Mouse (Mus musculus): ENCODE measurements around the gene Sorbs1. TPM values are rescaled to one million over a fixed set of nuclear protein-coding genes. Genes with fewer than 3 reads are reported as not detected.

Gene Sorbs1
- polyA plus RNA-seq, 1 experiment: 38.8 TPM

DNA sequence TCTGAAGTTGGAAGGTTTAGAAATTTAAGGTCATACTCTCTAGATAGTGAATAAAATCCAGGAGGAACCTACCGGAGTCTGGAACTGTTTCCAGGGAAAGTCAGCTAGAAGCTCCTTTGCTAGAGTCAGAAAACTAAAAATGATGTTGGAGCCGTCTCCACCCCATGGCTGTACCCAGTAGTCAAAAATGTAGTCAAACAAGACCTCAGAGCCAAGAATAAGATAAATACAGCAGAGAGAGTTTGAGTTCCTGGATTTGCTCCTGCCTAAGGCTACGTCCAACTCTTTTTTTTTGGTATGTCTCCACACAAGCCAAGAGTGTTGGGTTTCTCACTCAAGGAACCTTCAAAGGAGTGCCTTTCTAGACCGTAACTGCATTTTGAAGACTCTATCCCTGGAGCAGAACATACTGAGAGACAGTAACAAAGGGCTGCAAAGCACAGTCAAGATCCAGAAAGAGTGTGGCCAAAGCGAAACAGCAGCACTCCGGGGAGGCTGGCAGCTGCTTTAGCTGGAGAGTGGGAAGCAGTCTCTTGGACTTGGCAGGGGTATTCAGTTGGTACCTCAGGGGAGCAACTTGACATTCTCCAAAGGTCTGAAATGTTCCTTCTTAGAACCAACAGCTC, 223.4 kb downstream of the Sorbs1 start:
- Histone ChIP-seq H3K36me3 (ENCODE audit: control insufficient read depth, insufficient read depth) (no peaks in the 10 kb centered on the region), H3K4me3 (no peak overlapping the region), H3K27me3 (ENCODE audit: control insufficient read depth, insufficient read depth, insufficient read length) (no peaks in the 10 kb centered on the region), H3K79me2 (ENCODE audit: control insufficient read depth, insufficient read depth) (no peaks in the 10 kb centered on the region), H3K4me2 (ENCODE audit: low read depth) (no peak overlapping the region), H3ac (ENCODE audit: control insufficient read depth, insufficient read length) (no peak overlapping the region)
- TF ChIP-seq REST (IDR thresholded peaks at IDR 0.05; ENCODE audit: insufficient read depth, insufficient read length) (no peak), MYOD1 (IDR thresholded peaks at IDR 0.05; ENCODE audit: control insufficient read depth in 1 of 3, insufficient read length in 2 of 3, low read depth in 2 of 3) (no peak), E2F4 (IDR thresholded peaks at IDR 0.05; ENCODE audit: insufficient read depth) (no peak), MYOG (IDR thresholded peaks at IDR 0.05; ENCODE audit: control insufficient read depth in 1 of 3, insufficient read depth in 1 of 3, insufficient read length in 2 of 3, low read depth in 2 of 3) (no peak), POLR2A (IDR thresholded peaks at IDR 0.05; ENCODE audit: insufficient read length, low read depth) (no peak), POLR2AphosphoS2 (IDR thresholded peaks at IDR 0.05; ENCODE audit: insufficient read length, low read depth) (no peak), SRF (IDR thresholded peaks at IDR 0.05; ENCODE audit: control insufficient read depth, insufficient read length, low read depth) (no peak), TCF12 (IDR thresholded peaks at IDR 0.05; ENCODE audit: insufficient read depth, poor library complexity, severe bottlenecking) (no peak), CEBPB (IDR thresholded peaks at IDR 0.05; ENCODE audit: insufficient read depth, poor library complexity, severe bottlenecking) (no peak)

DNA sequence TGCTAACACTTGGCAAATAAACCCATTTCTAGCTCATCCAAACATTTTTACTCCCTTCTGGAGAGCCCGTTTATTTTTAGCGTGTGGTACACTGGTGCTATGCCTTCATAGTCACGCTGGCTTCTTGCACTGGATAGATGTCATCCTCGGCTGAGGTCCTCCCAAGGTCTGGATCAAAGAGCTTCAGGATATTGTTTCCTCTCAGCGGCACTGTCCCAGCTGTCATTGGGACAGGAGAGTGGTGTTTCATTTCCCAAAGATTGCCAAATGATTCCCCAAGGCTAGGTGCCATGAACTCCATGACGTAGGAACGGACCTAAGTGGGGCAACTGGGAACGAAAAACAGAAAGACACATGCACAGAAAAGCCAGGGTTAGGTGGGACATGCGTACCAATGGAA, 225.2 kb downstream of the Sorbs1 start:
- Histone ChIP-seq H3K27me3 (ENCODE audit: control insufficient read depth, insufficient read depth, insufficient read length) (no peaks in the 10 kb centered on the region), H3K36me3 (ENCODE audit: control insufficient read depth, insufficient read depth) (no peaks in the 10 kb centered on the region), H3ac (ENCODE audit: control insufficient read depth, insufficient read length) (no peak overlapping the region), H3K4me3 (no peak overlapping the region), H3K4me2 (ENCODE audit: low read depth) (no peak overlapping the region), H3K79me2 (ENCODE audit: control insufficient read depth, insufficient read depth) (no peaks in the 10 kb centered on the region)
- no peak for TF ChIP-seq POLR2AphosphoS2 (IDR thresholded peaks at IDR 0.05; ENCODE audit: insufficient read length, low read depth)
- TF ChIP-seq POLR2A (IDR thresholded peaks at IDR 0.05; ENCODE audit: insufficient read length, low read depth): no peak

- no peaks in the 10 kb centered on the region for H3K79me2 ChIP-seq (ENCODE audit: control insufficient read depth, insufficient read depth)
- TF ChIP-seq MYOD1 (IDR thresholded peaks at IDR 0.05; ENCODE audit: control insufficient read depth in 1 of 3, insufficient read length in 2 of 3, low read depth in 2 of 3): no peak
- no peak for TF ChIP-seq SRF (IDR thresholded peaks at IDR 0.05; ENCODE audit: control insufficient read depth, insufficient read length, low read depth)
- TF ChIP-seq TCF3 (IDR thresholded peaks at IDR 0.05; ENCODE audit: insufficient read length, low read depth): no peak
- no peak for TF ChIP-seq MAX (IDR thresholded peaks at IDR 0.05; ENCODE audit: low read depth)
- no peak for TF ChIP-seq REST (IDR thresholded peaks at IDR 0.05; ENCODE audit: insufficient read depth, insufficient read length)
- TF ChIP-seq USF1 (IDR thresholded peaks at IDR 0.05; ENCODE audit: low read depth): no peak
- TF ChIP-seq CEBPB (IDR thresholded peaks at IDR 0.05; ENCODE audit: insufficient read depth, poor library complexity, severe bottlenecking): no peak
- TF ChIP-seq MYOG (IDR thresholded peaks at IDR 0.05; ENCODE audit: control insufficient read depth in 1 of 3, insufficient read depth in 1 of 3, insufficient read length in 2 of 3, low read depth in 2 of 3): no peak
- no peak for TF ChIP-seq TCF12 (IDR thresholded peaks at IDR 0.05; ENCODE audit: insufficient read depth, poor library complexity, severe bottlenecking)
- TF ChIP-seq E2F4 (IDR thresholded peaks at IDR 0.05; ENCODE audit: insufficient read depth): no peak
- TF ChIP-seq POLR2AphosphoS2 (IDR thresholded peaks at IDR 0.05; ENCODE audit: insufficient read length, low read depth): no peak
- TF ChIP-seq POLR2A (IDR thresholded peaks at IDR 0.05; ENCODE audit: insufficient read length, low read depth): no peak
- no peaks in the 10 kb centered on the region for H3K27me3 ChIP-seq (ENCODE audit: control insufficient read depth, insufficient read depth, insufficient read length)
Measured at GRCm38 (mm10) chr19:40284704-40285103, 228.9 kb downstream of the Sorbs1 start.

GRCm38 (mm10) chr19:40283415-40283814, 230.2 kb downstream of the Sorbs1 start:
- Histone ChIP-seq H3K27me3 (ENCODE audit: control insufficient read depth, insufficient read depth, insufficient read length) (no peaks in the 10 kb centered on the region), H3K4me3 (no peak overlapping the region), H3ac (ENCODE audit: control insufficient read depth, insufficient read length) (no peak overlapping the region), H3K36me3 (ENCODE audit: control insufficient read depth, insufficient read depth) (no peaks in the 10 kb centered on the region), H3K4me2 (ENCODE audit: low read depth) (no peak overlapping the region), H3K79me2 (ENCODE audit: control insufficient read depth, insufficient read depth) (no peaks in the 10 kb centered on the region)
- TF ChIP-seq TCF3 (IDR thresholded peaks at IDR 0.05; ENCODE audit: insufficient read length, low read depth): no peak
- no peak for TF ChIP-seq MYOG (IDR thresholded peaks at IDR 0.05; ENCODE audit: control insufficient read depth in 1 of 3, insufficient read depth in 1 of 3, insufficient read length in 2 of 3, low read depth in 2 of 3)
- TF ChIP-seq MAX (IDR thresholded peaks at IDR 0.05; ENCODE audit: low read depth): no peak
- TF ChIP-seq CEBPB (IDR thresholded peaks at IDR 0.05; ENCODE audit: insufficient read depth, poor library complexity, severe bottlenecking): no peak
- no peak for TF ChIP-seq POLR2AphosphoS2 (IDR thresholded peaks at IDR 0.05; ENCODE audit: insufficient read length, low read depth)
- TF ChIP-seq POLR2A (IDR thresholded peaks at IDR 0.05; ENCODE audit: insufficient read length, low read depth): no peak
- no peak for TF ChIP-seq USF1 (IDR thresholded peaks at IDR 0.05; ENCODE audit: low read depth)
- TF ChIP-seq REST (IDR thresholded peaks at IDR 0.05; ENCODE audit: insufficient read depth, insufficient read length): no peak
- no peak for TF ChIP-seq TCF12 (IDR thresholded peaks at IDR 0.05; ENCODE audit: insufficient read depth, poor library complexity, severe bottlenecking)
- no peak for TF ChIP-seq SRF (IDR thresholded peaks at IDR 0.05; ENCODE audit: control insufficient read depth, insufficient read length, low read depth)
- TF ChIP-seq E2F4 (IDR thresholded peaks at IDR 0.05; ENCODE audit: insufficient read depth): no peak
- no peak for TF ChIP-seq MYOD1 (IDR thresholded peaks at IDR 0.05; ENCODE audit: control insufficient read depth in 1 of 3, insufficient read length in 2 of 3, low read depth in 2 of 3)

More at GRCm38 (mm10) chr19:40284704-40285103, 228.9 kb downstream of the Sorbs1 start:
- Histone ChIP-seq H3K4me2 (ENCODE audit: low read depth) (no peak overlapping the region), H3K4me3 (no peak overlapping the region), H3ac (ENCODE audit: control insufficient read depth, insufficient read length) (no peak overlapping the region), H3K36me3 (ENCODE audit: control insufficient read depth, insufficient read depth) (no peaks in the 10 kb centered on the region)

Measured in myocyte (in vitro differentiated cells).